Mouse (Mus musculus) heart, postnatal 0 days (tissue): ENCODE data around the gene Bcas3. TPM values are rescaled to one million over a fixed set of nuclear protein-coding genes. Genes with fewer than 3 reads are reported as not detected.

Experiments used
- ATAC-seq: fragments of 200-750 bp; cut with Nextera tagmentation; 2 replicates; pipeline ENCODE4 v1.8.0; 2017; ENCODE audit warnings: low read depth, moderate number of reproducible peaks, moderate library complexity; ENCODE audit not compliant: insufficient read depth
- DNase-seq: peaks from one replicate; pipeline ENCODE4 v3.0.0-alpha.2; 2016; ENCODE audit warnings: low spot score
- H3K27ac ChIP-seq: fragments of 300-500 bp; sonication (generic); 2 replicates; pipeline ENCODE4 v1.5.1; 2014; ENCODE audit warnings: low read depth, mild to moderate bottlenecking
- H3K27me3 ChIP-seq: fragments of 300-500 bp; sonication (generic); 2 replicates; pipeline ENCODE4 v1.6.1; 2014; ENCODE audit warnings: low read length, mixed read lengths; ENCODE audit not compliant: control insufficient read depth, insufficient read depth
- H3K36me3 ChIP-seq: fragments of 300-500 bp; sonication (generic); replicated peaks from 2 replicates; pipeline ENCODE4 v1.6.1; 2014; ENCODE audit warnings: low read length, mixed read lengths; ENCODE audit not compliant: control insufficient read depth, insufficient read depth
- H3K4me1 ChIP-seq: fragments of 300-500 bp; sonication (generic); 2 replicates; pipeline ENCODE4 v1.6.1; 2014; ENCODE audit warnings: antibody characterized with exemption; ENCODE audit not compliant: control insufficient read depth, insufficient read depth
- H3K4me2 ChIP-seq: fragments of 300-500 bp; sonication (generic); 2 replicates; pipeline ENCODE4 v1.6.1; 2014; ENCODE audit warnings: low read depth, mild to moderate bottlenecking, low read length, moderate library complexity
- H3K4me3 ChIP-seq: fragments of 300-500 bp; sonication (generic); 2 replicates; pipeline ENCODE4 v1.5.1; 2014; ENCODE audit warnings: low read depth, low read length
- H3K9ac ChIP-seq: fragments of 300-500 bp; sonication (generic); replicated peaks from 2 replicates; pipeline ENCODE4 v1.6.1; 2014; ENCODE audit warnings: low read depth, low read length, mixed read lengths
- H3K9me3 ChIP-seq: fragments of 300-500 bp; sonication (generic); replicated peaks from 2 replicates; pipeline ENCODE4 v1.6.1; 2016; ENCODE audit warnings: low read length; ENCODE audit not compliant: control insufficient read depth
- CTCF ChIP-seq: IDR thresholded peaks from 2 replicates; pipeline ENCODE4 v1.5.1; 2016; ENCODE audit warnings: antibody characterized with exemption, control low read depth, low read depth
- EP300 ChIP-seq: IDR thresholded peaks from 2 replicates; pipeline ENCODE4 v1.6.1; 2016; ENCODE audit warnings: antibody characterized with exemption, low read depth
- WGBS: fragments of 180-500 bp; shearing (Covaris S2); extraction: QIAGEN DNeasy Blood & Tissue Kit; methylation state at CpG from one replicate; pipeline ENCODE4 v1.1.7; 2014; 5-methylcytosine and 5-hydroxymethylcytosine counted together
- polyA plus RNA-seq: library from polyadenylated mRNA; unstranded; fragments of >200 nt; fragmentation: Nextera tagmentation; extraction: Ambion mirVana; gene quantifications from 2 replicates; pipeline ENCODE4 v1.2.1, GENCODE M21; 2015
- total RNA-seq: library from RNA; depleted of rRNA; stranded (reverse); fragments of >200 nt; gene quantifications from 2 replicates; pipeline ENCODE4 v1.2.3, GENCODE M21; 2014; ENCODE audit warnings: low replicate concordance; rRNA removed

The Bcas3 gene
- total RNA-seq (31.0 and 37.4 TPM in 2 replicates), polyA plus RNA-seq (18.5 and 20.1 TPM in 2 replicates)

DNA sequence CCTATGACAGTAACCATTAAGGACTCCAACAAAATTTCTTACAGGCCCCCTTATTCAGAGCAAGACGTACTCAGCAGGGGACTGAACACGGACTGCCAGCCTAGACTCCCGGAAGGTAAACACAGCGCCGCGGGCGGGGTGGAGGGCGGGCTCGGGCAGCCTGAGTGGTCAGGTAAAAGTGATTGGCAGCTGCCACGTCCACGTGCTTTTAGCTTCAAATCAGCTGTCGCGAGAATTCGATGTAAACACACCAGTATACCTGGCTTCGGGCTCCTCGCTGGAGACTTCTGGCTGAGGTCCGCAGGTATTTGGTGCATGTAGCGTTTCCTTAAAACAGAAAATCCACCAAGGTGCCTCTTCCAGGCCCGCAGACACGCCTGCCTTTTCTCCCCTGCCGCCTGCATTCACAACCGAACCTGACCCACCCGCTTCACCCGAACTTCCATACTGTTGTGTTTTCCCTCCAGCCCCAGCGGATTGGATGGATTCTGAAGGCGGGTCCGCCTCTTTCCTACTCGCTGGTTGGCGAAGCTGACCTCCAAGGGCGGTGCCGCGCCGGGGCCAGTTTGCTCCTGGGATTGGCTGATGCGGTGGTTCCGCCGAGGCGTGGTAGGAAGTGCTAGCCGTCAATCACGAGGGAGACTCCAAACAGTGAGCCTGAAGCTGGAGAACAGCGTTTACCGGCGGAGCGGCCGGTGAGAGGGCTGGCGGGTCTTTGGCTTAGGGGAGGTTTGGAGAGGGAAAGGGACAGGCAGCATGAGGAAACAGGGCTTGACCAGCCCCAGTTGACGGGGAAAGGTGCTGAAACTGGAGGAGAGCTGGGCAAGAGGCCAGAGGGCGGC, at the start of gene Bcas3:
Gene Bcas3 (plus strand): TSS at position 629 of the 842 bp plus-strand sequence.
- Histone ChIP-seq H3K27ac (peak within 1 kb of the TSS; percentile 77), H3K4me1 (no peaks in the 10 kb centered on the region), H3K9me3 (no peaks in the 10 kb centered on the region), H3K27me3 (no peaks in the 10 kb centered on the region), H3K4me3 (peak within 1 kb of the TSS; percentile 73), H3K9ac (peak within 1 kb of the TSS; percentile 83), H3K36me3 (no peaks in the 10 kb centered on the region; the same call in 1 of the 2 replicates), H3K4me2 (peak within 1 kb of the TSS; percentile 82)
- DNase-seq (peak; percentile 99), ATAC-seq (peak; percentile 99)
- under 1% methylated on average over 47 of the region's 47 CpGs for WGBS
- TF ChIP-seq EP300 (peak; percentile 91), CTCF (no peak)

DNA sequence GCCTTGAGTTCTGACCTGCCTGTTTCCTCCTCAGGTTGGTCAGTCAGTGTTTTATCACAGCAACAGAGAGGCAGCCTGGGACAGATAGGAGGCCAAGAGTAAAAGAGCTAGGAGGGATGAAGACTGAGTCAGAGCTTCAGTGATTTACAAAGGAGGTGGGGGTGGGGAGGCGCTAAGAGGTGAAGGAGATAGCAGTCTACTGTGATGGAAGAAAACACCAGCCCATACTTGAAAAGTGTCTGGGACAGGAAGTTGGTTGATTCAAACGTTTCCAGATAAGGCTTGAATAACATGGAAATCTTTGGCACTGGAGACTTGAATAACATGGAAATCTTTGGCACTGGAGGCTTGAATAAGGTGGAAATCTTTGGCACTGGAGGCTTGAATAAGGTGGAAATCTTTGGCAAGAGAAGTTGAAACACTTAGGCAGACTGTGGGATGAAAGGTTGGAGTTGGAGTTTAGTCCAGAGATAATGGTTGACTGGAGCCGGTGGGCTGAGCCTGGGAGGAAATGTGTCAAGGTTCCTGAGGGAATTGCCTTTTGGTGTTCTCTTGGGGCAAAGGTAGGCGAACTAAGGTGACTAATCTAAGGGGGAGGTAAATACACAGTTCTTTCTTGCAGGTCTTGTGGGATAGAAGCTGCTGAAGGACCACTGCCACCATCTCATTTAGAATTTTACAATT, 46.2 kb upstream of the Bcas3 start:
- Histone ChIP-seq H3K4me1 (0 out of 2 replicates have a peak, but pooled peaks cover 7% of the 10 kb centered on the region), H3K4me3 (no peak overlapping the region), H3K4me2 (no peak overlapping the region), H3K27ac (no peak overlapping the region), H3K36me3 (no peaks in the 10 kb centered on the region), H3K9me3 (no peaks in the 10 kb centered on the region), H3K27me3 (no peaks in the 10 kb centered on the region), H3K9ac (no peak overlapping the region)
- no peak for TF ChIP-seq EP300
- no peak for TF ChIP-seq CTCF
- DNase-seq: peak; percentile 14
- no peak for ATAC-seq
- WGBS: 19% methylated on average over 4 of the region's 4 CpGs

DNA sequence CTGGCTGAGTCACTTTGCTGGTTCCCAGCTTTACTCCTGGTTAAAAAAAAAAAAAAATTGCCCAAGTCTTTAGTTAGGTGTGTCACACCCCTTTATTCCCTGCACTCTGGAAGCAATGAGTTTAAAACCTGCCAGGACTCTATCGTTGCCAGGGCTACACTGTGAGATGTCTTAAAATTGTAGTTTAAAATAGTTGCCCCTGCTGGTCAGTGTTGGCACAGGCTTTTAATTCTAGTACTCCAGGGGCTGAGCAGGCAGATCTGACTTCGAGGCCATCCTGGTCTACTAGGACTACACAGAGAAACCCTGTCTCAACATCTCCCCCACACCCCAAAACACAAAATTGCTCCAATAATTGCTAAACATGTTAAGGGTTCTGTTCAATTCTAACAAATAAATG, 44.2 kb upstream of the Bcas3 start:
- Histone ChIP-seq H3K4me3 (no peak overlapping the region), H3K36me3 (no peaks in the 10 kb centered on the region), H3K9ac (no peak overlapping the region), H3K27me3 (no peaks in the 10 kb centered on the region), H3K4me2 (no peak overlapping the region), H3K9me3 (no peaks in the 10 kb centered on the region), H3K27ac (no peak overlapping the region), H3K4me1 (peaks cover 13% of the 10 kb centered on the region; the same call in 1 of the 2 replicates)
- 74% methylated on average over 2 of the region's 2 CpGs for WGBS
- TF ChIP-seq EP300 (no peak), CTCF (no peak)
- DNase-seq: no peak
- ATAC-seq: no peak

DNA sequence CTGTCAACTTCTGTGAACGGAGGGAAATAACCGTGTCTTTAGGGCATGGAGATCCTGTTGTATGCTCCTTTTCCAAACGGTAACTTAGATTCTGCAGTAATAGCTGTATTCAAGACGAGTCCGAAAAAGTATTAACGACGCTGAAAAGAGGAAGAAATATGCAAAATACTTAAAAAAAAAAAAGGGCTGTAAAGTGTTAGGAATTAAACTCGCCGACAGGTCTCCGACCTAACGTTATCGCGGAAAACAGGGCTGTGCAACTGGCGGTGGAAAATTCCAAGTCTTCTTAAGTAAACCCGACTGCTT, 42.6 kb upstream of the Bcas3 start:
- H3K27ac ChIP-seq: peak overlapping the region; percentile 96
- peaks cover 2% of the 10 kb centered on the region; the same call in 1 of the 2 replicates for H3K36me3 ChIP-seq
- H3K4me1 ChIP-seq: peaks cover 13% of the 10 kb centered on the region; the same call in 1 of the 2 replicates
- H3K9me3 ChIP-seq: no peaks in the 10 kb centered on the region
- TF ChIP-seq EP300: no peak
- TF ChIP-seq CTCF: no peak
- no peak for ATAC-seq
- peak overlapping the region; percentile 66 for H3K4me2 ChIP-seq
- 2% methylated on average over 15 of the region's 15 CpGs for WGBS
- peak overlapping the region; percentile 84 for H3K9ac ChIP-seq
- DNase-seq: no peak
- peak overlapping the region; percentile 93 for H3K4me3 ChIP-seq
- H3K27me3 ChIP-seq: no peaks in the 10 kb centered on the region

DNA sequence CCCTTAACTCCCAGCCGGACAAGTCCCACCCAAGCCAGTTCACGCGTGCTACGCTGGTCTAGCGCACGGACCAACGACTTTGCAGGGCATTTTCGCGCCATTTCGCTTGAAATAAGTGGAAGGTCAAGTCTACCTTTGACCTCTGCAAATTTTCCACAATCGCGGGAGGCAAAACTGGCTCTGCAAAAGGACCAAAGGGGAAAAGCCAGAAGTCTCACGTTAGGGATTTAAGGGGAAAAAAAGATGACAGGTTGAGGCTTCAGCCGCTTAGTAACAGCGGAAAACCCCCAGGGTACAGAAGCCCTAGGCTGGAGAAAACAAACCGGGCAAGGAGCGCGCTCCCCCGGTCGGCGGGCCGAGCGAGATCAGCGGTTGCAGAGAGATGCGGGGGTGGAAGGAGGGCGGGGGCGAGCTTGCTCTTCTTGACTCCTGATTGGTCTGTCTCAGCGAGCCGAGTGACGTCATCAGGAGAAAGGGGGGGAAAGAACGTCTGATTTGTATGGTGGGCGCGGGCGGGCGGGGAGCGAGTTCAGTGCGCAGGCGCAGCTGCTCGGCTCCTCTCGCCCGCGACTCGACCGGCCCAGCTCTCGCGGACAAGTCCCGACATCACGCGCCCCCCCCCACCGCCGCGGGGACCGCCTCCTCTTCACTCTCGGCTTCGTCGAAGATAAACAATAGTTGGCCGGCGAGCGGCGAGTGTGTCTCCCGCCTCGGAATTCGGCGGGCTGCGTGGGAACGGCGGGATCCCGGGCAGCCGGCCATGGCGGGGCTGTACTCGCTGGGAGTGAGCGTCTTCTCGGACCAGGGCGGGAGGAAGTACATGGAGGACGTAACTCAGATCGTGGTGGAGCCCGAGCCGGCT, 42.0 kb upstream of the Bcas3 start, which contains the start of gene Ppm1d:
Gene Ppm1d (plus strand): TSS at position 532 of the 862 bp plus-strand sequence.
- Histone ChIP-seq H3K4me2 (peak within 1 kb of the TSS; percentile 76), H3K27me3 (no peaks in the 10 kb centered on the region), H3K27ac (peak within 1 kb of the TSS; percentile 96), H3K36me3 (peaks cover 3% of the 10 kb centered on the region; the same call in 1 of the 2 replicates), H3K9me3 (no peaks in the 10 kb centered on the region), H3K9ac (peak within 1 kb of the TSS; percentile 92), H3K4me3 (peak within 1 kb of the TSS; percentile 93), H3K4me1 (peaks cover 13% of the 10 kb centered on the region; the same call in 1 of the 2 replicates)
- DNase-seq: peak; percentile 97
- ATAC-seq: peak; percentile 95
- peak; percentile 61 for TF ChIP-seq EP300
- peak; percentile 3 for TF ChIP-seq CTCF
- WGBS: 1% methylated on average over 68 of the region's 78 CpGs
